Mouse (Mus musculus) thymus, postnatal 36 days (tissue): Measurements from ENCODE around the gene Trpc4ap.

ENCODE experiments used
- DNase-seq, 2 experiments: peaks; one replicate each; pipeline ENCODE4 v3.0.0; 2022; ENCODE audit warnings: mixed read lengths in 2 of 2

Gene Trpc4ap

DNA sequence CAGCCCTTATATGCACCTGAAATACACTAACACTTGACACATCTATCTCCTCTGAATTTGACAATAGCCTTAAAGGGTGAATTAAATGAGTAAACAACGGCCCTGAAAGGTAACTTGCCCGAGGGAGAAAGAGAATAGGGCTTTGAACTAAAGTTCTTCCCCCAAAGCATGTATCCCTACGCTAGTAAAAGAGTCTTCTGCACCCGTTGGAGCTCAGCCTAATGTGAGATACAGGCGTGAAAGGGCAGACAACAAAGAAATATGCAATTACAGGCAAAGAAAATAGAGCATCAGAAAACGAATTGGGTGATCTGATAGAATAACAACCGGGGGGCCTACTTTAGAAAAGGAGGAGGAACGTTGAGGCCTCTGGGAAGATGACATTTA, 855 bp downstream of the Trpc4ap start:
- no peak for DNase-seq

DNA sequence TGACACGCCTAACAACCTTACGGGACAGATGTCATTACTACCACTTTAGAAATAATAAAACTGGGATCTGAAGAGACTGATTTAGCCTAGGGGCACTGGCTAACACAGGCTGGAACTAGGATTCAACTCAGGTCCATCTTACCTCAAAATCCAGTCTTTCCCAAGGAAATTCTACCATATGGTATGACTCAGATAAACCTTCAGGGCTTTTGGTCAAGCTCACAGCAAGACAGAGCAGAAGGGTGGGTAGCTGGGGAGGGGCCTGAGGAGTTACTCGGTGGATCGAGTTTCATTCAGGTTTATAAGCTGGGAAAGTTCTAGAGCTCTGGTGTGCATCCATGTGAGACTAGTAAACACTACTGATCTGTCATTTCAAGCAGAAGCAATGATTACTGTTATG, 3.0 kb downstream of the Trpc4ap start:
- DNase-seq, result no peak

DNA sequence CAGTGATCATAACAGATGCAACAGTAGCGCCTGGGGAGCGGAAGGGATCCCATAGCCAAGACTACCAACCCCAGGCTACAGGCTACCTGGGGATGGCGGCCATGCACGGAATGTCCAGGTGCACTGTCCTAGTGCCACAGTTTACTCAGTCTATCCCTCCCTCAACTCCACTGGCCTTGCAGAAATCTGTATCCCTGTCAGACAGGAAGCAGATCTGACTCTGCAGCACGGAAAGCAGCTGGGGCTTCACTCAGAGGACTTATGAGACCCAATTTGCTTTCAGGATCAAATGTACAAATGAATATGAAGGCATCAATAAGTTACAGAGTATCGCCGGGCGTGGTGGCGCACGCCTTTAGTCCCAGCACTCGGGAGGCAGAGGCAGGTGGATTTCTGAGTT, 4.4 kb downstream of the Trpc4ap start:
- peak; percentile 28 to 43 for DNase-seq

DNA sequence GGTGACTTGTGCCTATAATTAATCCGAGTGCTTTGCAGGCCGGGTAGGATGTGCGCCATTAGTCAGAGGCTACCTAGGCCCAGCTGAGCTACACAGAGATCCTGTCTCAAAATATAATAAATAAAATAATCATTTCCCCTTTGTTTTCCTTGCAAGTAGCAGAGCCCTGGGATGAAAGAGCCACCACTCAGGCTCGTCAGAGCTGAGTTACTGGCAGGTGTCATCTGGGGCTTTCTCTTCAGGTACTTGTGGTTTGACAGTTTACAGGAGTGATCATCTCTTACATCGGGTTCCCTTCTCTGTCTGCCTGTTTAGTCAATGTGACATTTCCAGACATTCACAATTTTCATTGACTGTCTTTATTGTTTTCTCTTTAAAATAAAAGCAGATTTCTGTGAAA, 5.6 kb downstream of the Trpc4ap start:
- peak; percentile 29 to 50 for DNase-seq

DNA sequence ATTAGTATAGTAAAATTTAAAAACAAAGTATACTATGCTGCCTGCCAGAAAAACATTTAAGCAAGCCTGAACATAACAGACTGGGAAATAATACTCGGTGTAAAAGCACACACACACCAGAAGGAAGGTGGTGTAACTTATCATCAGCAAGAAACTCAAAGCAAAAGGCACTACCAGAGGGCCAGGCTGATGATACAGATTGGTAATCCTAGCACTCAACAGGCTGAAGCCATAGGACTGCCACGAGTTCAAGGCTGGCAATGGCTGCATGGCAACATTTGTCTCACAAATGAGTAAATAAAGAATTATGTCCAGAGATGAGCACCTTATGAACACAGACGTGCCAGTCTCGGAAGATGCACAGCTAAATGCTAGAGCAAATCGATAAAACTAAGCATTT, 8.4 kb downstream of the Trpc4ap start:
- DNase-seq, result no peak

DNA sequence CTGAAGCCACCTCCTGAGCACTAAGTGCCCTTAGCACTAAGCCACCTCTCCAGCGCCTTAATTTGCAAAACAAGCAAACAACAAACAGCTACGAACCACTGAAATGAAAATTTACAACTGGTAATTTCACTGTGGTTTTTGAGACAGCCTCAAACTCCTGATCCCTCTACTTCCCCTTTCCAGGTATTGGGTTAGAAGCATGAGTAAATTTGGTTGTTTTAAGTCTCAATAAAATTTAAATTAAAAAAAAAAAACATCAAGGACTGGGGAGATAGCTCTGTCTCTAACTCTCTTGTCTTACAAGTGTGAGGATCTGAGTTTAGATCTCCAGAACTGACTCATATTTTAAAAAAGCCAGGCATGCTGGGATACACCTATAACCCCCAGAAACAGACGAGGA, 9.0 kb downstream of the Trpc4ap start:
- no peak for DNase-seq

DNA sequence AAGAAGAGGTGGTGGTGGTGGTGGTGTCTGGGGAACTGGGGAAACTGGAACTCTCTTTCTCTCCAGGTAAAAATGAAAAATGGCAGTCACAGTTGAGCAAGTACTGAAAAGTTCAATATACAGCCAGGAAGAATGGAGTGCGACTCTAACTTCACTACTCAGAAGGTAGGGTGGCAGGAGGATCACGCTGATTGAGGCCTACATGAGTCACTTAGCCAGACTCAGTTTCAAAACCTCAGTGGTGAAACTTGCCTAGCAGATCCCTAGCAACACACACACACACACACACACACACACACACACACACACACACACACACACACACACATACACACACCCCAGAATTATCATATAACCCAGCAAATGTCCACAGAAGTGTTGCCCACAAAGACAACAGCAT, 10.3 kb downstream of the Trpc4ap start:
- DNase-seq, result no peak

DNA sequence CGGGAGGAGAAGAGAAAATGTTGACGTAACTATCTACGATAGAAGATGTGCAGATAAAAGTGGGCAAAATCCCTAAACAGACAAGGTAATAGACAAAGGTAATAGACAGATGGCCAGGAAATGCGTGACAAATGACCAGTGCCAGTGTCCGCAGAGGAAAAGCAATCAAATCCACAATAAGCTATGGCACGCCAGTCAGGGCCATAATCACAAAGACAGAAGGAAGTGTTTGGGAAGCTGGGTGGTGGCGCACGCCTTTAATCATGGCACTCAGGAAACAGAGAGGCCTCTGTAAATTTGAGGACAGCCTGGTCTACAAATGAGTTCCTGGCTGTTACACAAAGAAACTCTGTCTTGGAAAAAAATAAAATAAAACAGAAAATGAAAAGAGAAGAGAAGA, 11.0 kb downstream of the Trpc4ap start:
- no peak for DNase-seq

DNA sequence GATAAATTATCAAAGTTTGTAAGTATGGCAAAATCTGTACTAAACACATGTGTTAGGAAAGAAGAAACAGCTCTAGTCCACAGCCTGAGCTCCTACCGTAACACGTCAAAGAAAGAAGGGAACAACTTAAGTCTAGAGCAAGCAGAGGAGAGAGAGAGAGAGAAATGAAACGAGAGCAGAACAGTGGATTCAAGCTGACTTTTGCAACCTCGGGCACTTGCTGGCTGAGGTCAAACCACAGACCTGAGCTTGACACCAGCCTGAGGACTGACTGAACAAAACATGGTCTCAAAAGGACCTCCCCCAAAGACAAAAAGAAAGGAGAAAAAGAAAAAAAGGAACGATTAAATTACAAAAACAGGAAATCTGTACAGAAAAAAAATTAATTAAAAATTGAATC, 11.6 kb downstream of the Trpc4ap start:
- peak in 1 of 2 experiments; percentile 54 for DNase-seq

DNA sequence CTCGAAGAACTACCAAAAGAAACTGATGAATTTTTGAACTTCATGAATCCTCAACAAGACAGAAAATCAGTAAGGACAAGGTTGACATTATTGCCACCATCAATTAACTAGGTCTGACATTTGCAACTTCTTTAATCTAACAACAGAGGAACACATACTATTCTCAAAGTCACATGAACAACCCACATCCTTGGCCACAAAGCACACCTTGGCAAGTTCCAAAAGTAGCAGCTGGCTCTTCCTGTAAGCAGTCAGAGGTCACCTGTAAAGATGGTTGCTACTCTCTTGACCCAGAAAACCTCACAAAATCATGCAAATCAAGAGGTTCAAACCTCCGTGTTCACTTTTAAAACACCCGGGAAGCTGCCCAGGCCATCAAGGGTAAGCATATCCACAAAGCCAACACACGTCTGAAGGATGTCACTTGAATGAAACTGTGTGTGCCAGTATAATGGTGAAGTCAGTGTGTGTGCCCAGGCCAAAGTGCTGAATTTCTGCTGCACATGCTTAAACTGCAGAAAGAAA, 12.5 kb downstream of the Trpc4ap start:
- peak; percentile 54 to 69 for DNase-seq

DNA sequence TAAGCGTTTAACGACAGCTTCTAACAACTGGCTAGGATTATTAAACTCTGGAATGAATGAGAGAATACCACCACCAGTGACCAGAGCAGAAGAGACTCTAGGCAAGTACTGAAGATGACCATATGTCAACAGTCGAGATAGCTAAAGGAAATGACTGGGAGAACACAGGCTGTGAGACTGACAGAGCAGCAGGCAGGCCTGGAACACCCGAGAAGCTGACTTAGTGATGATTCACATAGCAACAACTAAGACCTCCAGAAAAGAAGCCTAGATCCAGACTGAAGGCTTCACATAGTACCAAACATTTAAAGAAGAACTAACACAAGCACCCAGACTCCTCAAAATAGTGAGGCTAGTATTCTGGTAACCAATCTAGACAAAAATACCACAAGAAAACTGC, 17.1 kb downstream of the Trpc4ap start:
- DNase-seq, result no peak

DNA sequence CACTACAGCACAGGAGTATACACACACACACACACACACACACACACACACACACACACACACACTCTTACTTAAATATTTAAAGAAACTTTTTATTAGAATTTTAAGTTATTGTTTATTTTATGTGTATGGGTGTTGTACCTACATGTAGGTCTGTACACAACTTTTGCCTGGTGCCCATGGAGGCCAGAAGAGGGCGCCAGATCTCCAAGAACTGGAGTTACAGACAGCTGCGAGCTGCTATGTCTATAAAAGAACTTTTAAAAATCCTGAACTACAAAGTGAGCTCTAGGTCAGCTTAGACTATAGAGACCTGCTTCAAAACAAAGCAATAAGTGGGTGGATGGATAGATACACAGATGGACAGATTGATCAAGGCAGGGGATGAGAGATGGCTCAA, 18.6 kb downstream of the Trpc4ap start:
- DNase-seq, result peak; percentile 84 to 85

DNA sequence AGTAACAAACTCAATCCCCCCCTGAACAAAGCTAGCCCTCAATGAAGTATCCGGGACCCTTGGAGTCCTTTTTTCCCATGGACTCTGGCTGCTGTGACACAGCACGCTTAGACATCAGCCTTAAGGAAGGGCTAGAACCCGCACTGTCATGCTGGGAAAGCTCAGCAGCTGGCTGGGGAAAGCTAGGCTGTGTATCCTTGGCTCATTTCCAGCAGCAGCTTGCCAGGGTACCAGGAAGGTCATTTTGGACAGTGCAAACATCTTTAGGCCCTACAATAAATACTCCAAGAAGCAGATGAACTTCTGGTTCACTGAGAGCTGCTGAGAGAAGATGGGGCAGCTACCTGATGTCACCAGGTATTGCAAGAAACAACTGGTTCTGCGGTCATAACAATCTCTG, 20.9 kb downstream of the Trpc4ap start:
- no peak for DNase-seq

DNA sequence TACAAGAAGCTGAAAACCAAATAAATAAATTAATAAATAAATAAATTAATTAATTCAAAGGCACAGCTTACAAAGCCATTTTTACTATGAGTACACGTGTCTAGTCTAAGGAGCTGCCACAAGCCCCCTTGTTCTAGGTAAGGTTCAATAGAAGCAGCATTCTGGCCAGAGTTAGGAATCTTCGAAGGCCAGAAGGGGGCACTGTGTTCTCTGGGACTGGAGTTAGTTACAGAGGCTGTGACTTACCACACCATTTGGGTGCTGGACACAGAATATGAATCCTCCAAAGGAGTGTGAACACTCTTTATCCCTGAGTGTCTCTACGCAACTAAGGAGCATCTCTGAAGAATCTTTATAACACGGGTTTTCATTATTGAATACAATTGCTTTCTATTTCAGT, 23.7 kb downstream of the Trpc4ap start:
- peak; percentile 55 to 58 for DNase-seq

DNA sequence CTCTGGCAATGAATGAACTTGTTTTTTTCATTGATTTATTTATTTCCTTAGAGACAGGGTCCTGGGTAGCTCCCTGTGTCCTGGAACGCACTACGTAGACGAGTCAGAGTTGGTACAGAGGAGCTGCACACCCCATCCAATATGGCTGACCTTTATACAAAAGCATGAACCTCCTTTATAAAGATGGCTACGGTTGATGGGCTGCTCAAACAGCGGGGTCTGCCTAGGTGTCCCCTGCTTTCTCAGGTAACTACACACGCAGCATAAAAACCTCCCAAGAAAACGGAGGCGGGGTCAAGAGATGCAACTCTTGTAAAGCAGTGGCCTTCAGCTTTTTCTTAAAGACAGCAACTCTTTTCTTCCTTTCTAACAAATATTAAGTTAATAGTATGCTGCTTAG, 24.3 kb downstream of the Trpc4ap start:
- no peak for DNase-seq

DNA sequence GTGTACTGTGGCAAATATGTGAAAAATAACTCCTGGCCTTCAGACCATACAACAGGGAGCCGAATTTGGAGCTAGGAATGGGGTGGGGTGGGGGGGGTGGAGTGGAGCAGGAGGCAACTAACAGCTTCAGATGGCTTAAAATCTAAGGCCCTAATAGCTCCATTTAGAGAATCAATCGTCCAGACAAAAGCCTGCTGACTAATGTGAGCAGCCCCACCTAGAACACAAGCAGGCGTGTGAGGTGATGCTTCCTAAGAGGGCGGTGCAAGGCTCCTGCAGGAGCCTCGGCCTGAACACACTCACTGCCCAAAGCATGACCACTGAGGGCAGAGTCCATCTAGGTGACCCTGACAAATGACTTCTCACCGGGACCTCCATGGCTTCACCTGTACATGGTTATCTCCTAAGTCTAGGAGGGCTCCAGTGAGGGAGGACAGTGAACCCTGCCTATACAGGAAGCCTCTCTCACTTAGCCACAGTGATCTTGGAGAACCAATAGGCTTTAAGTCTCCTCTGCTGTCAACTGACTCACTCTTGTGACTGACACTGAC, 28.2 kb downstream of the Trpc4ap start:
- no peak for DNase-seq

DNA sequence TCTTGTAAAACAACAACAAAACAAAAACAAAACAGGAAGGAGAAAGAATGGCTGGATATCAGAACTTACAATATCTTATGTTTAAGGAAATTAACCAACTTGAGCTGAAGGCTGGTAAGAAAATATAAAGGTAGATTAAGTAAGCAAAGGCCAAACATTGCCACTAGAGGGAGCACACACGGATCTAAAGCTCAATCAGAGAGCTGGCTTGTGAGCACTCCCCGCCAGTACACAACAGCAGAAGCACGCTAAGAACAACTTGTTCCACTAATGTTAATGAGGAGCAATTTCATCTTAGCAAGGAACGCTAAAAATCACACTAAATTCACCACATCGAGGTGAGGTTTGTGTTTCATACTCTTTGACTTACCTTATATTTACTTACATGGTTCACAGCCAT, 29.1 kb downstream of the Trpc4ap start:
- DNase-seq, result peak in 1 of 2 experiments; percentile 24

DNA sequence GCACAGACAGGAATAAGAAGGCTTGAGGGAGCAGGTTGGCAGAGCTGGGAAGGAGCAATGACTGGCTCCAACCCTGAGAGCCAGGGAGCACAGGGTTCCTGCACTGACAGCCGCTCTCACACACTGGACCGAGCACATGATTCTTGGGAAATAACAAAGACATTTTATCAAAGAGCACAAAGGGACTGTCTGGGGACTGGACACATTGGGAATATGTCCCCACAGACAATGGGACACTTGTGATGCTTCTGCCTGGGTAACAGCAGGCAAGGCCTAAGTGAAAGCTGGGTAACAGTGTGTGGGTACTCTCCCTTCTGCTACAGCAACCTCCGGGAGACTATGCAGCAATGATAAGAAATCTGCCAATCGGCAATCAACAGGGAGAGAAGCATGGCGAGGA, 29.8 kb downstream of the Trpc4ap start:
- DNase-seq, result no peak

DNA sequence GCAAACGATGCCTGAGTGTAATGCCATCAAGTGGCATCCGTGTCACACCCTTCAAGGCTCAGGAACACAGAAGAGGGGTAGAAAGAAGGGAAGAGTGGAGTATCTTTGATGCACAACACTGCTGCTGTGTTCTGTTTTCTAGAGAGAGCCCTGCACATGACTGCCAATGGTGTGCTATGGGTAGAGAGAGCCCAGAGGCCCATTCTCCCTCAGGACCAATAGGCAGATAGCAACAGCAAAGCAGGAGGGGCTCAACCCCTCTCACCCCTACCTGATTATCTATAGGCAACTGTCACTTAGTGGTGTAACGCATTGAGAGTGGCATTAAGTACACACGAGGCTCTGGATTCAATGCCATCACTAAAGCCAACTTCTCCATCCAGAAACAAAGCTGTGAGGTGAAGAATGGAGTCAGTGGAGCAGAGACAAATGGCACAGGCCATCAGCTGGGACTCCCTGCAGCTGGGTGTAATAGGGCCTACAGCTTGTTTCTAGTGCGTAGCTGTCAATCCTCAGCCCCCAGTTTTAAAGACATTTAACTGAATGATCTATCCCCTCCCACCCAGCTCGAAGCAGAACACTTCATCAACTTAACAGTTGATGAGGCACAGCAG, 36.3 kb downstream of the Trpc4ap start:
- DNase-seq, result no peak

DNA sequence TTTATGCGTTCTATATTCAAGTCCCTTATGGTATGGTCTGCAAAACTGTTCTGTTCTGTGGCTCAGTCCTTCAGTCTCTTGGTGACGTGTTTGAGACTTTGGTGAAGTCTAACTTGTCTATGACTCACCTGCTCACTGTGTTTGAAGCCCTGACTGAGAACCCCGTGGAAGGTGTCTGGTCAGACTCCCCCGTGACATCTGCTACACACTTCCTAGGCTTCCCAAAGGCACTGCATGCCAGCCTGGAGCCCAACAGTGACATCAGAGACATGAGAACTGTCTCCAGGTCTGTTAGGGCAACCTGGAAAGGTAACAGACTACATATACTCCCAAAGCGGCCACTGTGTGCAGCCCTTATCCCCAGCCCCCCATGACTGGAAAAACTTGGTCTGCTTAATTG, 39.6 kb downstream of the Trpc4ap start:
- DNase-seq, result no peak

DNA sequence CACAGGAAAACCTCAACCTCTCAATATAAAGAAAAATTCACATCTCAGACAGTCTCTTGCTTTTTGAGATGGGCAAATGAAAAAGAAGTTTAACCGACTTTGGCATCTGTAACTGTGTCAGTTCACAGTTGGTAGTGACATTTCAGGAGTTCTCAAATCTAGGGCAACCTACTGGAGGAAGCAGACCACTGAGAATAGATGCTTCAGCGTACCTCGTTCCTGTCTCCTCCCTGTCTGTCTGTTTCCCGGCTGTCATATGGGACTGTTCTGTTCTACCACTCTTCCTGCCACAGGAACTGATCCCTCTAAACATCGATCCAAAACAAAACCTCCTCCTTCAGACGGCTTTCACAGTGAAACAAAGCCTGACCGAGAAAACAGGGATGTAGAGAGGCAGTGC, 46.4 kb downstream of the Trpc4ap start:
- DNase-seq, result no peak

DNA sequence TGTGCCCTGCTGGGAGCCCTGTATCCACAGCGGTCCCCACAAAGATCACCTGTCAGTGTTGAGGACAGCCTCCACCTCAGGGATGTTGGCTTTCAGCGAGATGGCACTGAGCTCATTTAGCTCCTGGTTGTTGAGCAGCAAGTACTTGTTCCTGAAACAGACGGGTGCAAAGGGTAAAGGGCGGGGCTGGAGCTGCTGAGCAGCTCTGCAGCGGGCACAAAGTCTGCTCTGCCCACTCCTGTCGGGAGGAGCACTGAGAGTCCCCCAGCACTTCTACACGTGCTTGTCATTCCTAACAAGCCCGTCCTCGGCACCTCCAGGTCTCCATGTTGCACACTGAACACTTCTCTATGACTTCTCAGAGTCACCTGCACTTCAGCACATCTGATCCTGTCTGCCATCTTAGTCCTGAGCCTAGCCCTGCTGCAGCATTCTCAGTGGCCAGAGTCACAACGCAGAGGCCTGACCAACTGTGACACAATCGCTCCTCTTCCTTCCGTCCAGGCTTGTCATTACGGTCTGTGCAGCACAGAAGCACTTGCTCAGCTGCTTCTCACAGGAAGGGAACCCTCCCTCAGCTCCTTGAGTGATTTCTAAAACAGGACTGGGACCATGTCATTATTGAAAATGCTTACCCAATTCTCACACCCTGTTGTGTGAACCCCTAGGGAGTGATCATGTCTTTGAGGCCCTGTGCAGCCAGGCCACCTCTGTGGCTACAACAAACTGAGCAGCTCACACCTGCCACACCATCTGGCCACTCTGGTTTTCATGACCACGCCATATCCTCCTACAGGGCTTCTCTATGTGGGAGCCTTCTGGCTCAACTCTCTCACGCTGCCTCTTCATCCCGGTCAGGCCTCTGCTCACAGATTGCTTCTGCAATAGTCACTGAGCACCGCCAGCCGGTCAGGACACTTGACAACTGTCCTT, 50.4 kb downstream of the Trpc4ap start:
- DNase-seq, result no peak

DNA sequence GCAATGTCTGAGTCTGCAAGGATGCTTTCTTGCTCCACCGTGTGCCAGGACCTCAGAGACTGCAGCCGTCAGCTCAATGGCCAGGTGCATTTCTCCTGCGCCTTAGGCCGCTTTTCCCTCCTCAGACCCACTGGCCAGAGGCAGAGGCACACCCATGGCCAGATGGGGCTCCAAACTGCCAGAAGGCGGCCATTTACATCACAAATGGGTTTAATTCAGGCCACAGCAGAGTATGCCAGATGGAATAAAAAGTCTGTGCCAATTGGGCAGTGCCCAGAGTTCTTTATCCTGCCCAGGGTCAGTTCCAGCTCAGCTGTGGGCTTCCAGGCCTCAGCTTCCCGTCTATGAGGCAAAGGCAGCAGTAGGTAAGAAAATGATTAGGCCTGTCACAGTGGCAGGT, 51.5 kb downstream of the Trpc4ap start:
- no peak for DNase-seq

DNA sequence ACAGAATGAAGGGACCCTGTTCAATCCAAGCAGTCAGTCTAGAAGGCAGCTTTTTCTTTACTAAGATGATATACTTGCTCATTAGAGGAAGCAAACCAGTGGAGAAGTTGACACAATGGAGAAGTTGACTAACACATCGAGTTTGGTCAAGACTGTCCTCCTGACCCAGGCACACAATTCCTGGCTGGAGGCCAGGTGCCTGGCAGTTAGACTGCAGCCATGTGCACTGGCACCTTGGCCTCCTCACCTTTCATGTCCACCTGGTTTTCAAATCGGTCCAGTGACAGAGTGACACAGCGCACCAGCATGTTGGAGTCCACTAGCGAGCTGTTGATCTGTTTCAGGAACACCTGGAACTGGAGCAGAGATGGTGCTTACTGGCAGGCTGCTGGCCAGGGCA, 54.8 kb downstream of the Trpc4ap start:
- DNase-seq, result no peak
